Mouse (Mus musculus): ENCODE measurements around the gene E130208F15Rik.

- no peak for TF ChIP-seq GATA1 (IDR thresholded peaks at IDR 0.05; ENCODE audit: borderline replicate concordance, low read length)
- no peak for TF ChIP-seq FLI1 (IDR thresholded peaks at IDR 0.05; ENCODE audit: low read length)
These were observed 1.3 kb downstream of the E130208F15Rik start for GRCm38 (mm10) chr7:30322865-30323264.

All from megakaryocyte, embryonic 14.5 days (primary cell).